Mouse (Mus musculus): ENCODE data around the gene Gnrhr. TPM values are rescaled to one million over a fixed set of nuclear protein-coding genes. Genes with fewer than 3 reads are reported as not detected.

Gene Gnrhr
- polyA plus RNA-seq, 1 experiment from 2014 or later = not detected

DNA sequence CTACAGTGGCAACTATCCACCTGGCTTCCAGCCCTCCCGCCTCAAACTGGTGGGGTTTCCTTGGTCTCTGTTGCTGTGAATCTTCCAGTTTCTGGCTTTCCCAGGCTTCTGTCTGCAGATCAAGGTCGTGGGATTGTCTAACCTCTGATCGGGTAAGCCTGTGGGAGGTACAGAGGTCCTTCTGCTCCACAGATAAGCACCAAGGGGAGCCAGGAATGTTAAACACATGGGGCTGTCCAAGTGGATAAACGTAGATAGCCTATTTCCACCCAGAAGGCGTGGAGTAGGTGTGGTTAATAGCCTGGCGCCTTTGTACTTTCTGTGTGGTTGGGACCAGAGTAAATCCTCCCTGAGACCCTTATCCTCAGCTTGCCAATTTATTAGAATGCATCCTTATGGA is 10.3 kb downstream of the Gnrhr start:
- Histone ChIP-seq H3K36me3 (replicated peaks; ENCODE audit: control insufficient read depth, insufficient read depth, low read depth, low read length) (no peaks in the 10 kb centered on the region), H3K4me3 (ENCODE audit: low read depth, low read length) (no peak overlapping the region), H3K27ac (replicated peaks; ENCODE audit: low read depth, low read length) (no peak overlapping the region), H3K4me2 (ENCODE audit: low read depth, low read length) (no peak overlapping the region), H3K9me3 (replicated peaks; ENCODE audit: control insufficient read depth, low read length) (no peaks in the 10 kb centered on the region), H3K9ac (replicated peaks; ENCODE audit: low read length) (no peak overlapping the region), H3K27me3 (ENCODE audit: control insufficient read depth, insufficient read depth, low read length) (no peaks in the 10 kb centered on the region), H3K4me1 (ENCODE audit: control insufficient read depth, insufficient read depth, low read length) (no peaks in the 10 kb centered on the region)
- no peak for ATAC-seq (replicated peaks; ENCODE audit: insufficient number of reproducible peaks, low FRiP score, low TSS enrichment, low read depth)
- WGBS = 83% methylated on average over 6 of the region's 6 CpGs
- no peak for DNase-seq (ENCODE audit: low spot score)

DNA sequence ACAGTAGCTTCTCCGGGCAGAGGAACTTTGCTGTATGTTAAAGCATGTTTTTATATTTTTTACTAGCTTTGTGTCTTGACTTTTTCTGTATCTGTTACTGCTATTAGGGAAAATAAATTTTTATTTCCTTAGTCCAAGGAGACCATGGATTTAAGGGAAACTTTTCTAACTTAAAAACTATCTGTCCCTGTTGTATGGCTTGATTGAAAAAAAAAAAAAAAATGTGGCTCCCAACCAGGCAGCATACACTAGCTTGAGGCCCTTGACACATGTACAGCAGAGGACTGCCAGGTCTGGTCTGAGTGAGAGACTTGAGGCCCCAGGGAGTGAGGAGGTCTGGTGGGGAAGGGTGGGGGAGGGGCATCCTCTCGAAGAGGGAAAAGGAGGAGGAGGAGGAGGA is 23.9 kb downstream of the Gnrhr start:
- Histone ChIP-seq H3K27ac (replicated peaks; ENCODE audit: low read depth, low read length) (no peak overlapping the region), H3K27me3 (ENCODE audit: control insufficient read depth, insufficient read depth, low read length) (no peaks in the 10 kb centered on the region), H3K4me2 (ENCODE audit: low read depth, low read length) (no peak overlapping the region), H3K9ac (replicated peaks; ENCODE audit: low read length) (no peak overlapping the region), H3K4me3 (ENCODE audit: low read depth, low read length) (no peak overlapping the region), H3K4me1 (ENCODE audit: control insufficient read depth, insufficient read depth, low read length) (no peaks in the 10 kb centered on the region), H3K36me3 (replicated peaks; ENCODE audit: control insufficient read depth, insufficient read depth, low read depth, low read length) (no peaks in the 10 kb centered on the region), H3K9me3 (replicated peaks; ENCODE audit: control insufficient read depth, low read length) (no peaks in the 10 kb centered on the region)
- ATAC-seq (replicated peaks; ENCODE audit: insufficient number of reproducible peaks, low FRiP score, low TSS enrichment, low read depth) (no peak), DNase-seq (ENCODE audit: low spot score) (peak; percentile 5)
- 44% methylated on average over 2 of the region's 2 CpGs for WGBS

DNA sequence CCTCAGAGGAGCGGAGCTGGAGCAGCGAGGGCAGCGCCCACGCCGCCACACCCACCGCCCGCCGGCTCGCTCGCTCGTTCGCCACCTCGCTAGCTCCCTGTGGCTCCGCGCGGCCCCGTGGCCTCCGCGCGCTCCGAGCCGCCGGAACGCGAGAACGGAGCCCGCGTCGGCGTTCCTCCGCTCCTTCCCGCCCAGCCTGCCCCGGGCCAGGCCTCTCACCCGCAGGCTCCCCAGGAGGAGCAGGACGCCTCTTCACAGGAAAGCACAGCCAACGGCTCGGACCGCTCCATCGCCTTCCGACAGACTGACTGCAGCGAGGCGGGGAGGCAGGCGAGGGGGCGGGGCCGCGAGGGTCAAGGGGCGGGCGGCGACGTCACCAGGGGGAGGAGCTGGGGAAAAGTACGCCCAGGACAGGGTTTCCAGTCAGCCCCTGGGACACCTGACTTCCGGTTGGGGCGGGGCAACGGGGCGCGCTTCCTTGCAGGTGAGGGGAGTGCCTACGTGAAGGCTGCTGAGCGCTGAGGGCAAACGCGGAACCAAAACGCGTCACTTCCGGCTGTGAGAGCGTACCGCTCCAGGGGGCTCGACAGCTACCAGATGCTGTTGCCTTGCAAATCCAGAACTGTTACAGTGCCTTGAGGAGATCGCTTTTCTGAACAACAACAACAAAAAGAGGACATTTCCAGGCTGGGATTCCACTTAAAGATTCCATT is 25.1 kb downstream of the Gnrhr start, which contains the start of gene Uba6:
TSS of gene Uba6 (minus strand) at position 355 of the 713 bp plus-strand sequence.
- Histone ChIP-seq H3K9ac (replicated peaks; ENCODE audit: low read length) (peak within 1 kb of the TSS; percentile 68), H3K4me1 (ENCODE audit: control insufficient read depth, insufficient read depth, low read length) (no peaks in the 10 kb centered on the region), H3K36me3 (replicated peaks; ENCODE audit: control insufficient read depth, insufficient read depth, low read depth, low read length) (no peaks in the 10 kb centered on the region), H3K9me3 (replicated peaks; ENCODE audit: control insufficient read depth, low read length) (no peaks in the 10 kb centered on the region), H3K4me3 (ENCODE audit: low read depth, low read length) (peak within 1 kb of the TSS; percentile 61), H3K27ac (replicated peaks; ENCODE audit: low read depth, low read length) (peak within 1 kb of the TSS; percentile 79), H3K4me2 (ENCODE audit: low read depth, low read length) (peak within 1 kb of the TSS; percentile 70), H3K27me3 (ENCODE audit: control insufficient read depth, insufficient read depth, low read length) (no peaks in the 10 kb centered on the region)
- DNase-seq (ENCODE audit: low spot score) = peak; percentile 99
- ATAC-seq (replicated peaks; ENCODE audit: insufficient number of reproducible peaks, low FRiP score, low TSS enrichment, low read depth) = peak; percentile 99
- under 1% methylated on average over 48 of the region's 67 CpGs for WGBS

DNA sequence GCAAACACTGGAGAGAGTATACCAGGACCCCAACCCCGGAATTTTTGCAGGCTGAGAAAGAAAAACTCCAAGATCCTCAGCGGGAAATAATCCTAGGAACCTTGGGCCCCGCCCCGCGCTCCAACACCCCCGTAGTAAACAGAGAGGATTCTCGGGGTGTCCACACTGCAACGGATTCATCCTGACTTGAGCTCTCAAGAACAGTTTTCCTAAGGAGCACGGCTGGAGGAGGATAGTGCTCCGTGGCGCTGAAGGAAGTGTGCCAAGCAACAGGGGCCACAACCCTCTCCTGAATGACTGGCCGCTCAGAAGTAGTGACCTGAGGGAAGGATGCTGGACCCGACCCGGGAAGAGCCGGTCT is 25.6 kb downstream of the Gnrhr start:
- DNase-seq (ENCODE audit: low spot score) = no peak
- no peak for ATAC-seq (replicated peaks; ENCODE audit: insufficient number of reproducible peaks, low FRiP score, low TSS enrichment, low read depth)
- no peaks in the 10 kb centered on the region for H3K4me1 ChIP-seq (ENCODE audit: control insufficient read depth, insufficient read depth, low read length)
- peak overlapping the region; percentile 68 for H3K9ac ChIP-seq (replicated peaks; ENCODE audit: low read length)
- H3K4me2 ChIP-seq (ENCODE audit: low read depth, low read length) = peak overlapping the region; percentile 70
- H3K27ac ChIP-seq (replicated peaks; ENCODE audit: low read depth, low read length) = peak overlapping the region; percentile 79
- 0% methylated on average over 15 of the region's 15 CpGs for WGBS
- H3K36me3 ChIP-seq (replicated peaks; ENCODE audit: control insufficient read depth, insufficient read depth, low read depth, low read length) = no peaks in the 10 kb centered on the region
- no peaks in the 10 kb centered on the region for H3K9me3 ChIP-seq (replicated peaks; ENCODE audit: control insufficient read depth, low read length)
- no peaks in the 10 kb centered on the region for H3K27me3 ChIP-seq (ENCODE audit: control insufficient read depth, insufficient read depth, low read length)
- peak overlapping the region; percentile 61 for H3K4me3 ChIP-seq (ENCODE audit: low read depth, low read length)

Other genes with a start within 250 kb of the Gnrhr start
- 50.7 and 54.0 TPM in 2 replicates for gene Cenpc1, start 132.3 kb downstream of the Gnrhr start, polyA plus RNA-seq (2014; fragmentation: Nextera tagmentation; extraction: Ambion mirVana)
- gene Stap1, start 126.2 kb downstream of the Gnrhr start, polyA plus RNA-seq (2014; fragmentation: Nextera tagmentation; extraction: Ambion mirVana) = 0.17 TPM in 1 of 2 replicates, not detected in the other
- 24.8 and 27.4 TPM in 2 replicates for gene Uba6, start 25.1 kb downstream of the Gnrhr start, polyA plus RNA-seq (2014; fragmentation: Nextera tagmentation; extraction: Ambion mirVana)
- not detected in 2 replicates for gene Tmprss11c, start 91.4 kb upstream of the Gnrhr start, polyA plus RNA-seq (2014; fragmentation: Nextera tagmentation; extraction: Ambion mirVana)
- gene Tmprss11d, start 175.5 kb upstream of the Gnrhr start, polyA plus RNA-seq (2014; fragmentation: Nextera tagmentation; extraction: Ambion mirVana) = 0.13 TPM in 1 of 2 replicates, not detected in the other